Mouse (Mus musculus) lung, postnatal 14 days (tissue): ENCODE data around the gene Trim2.

ENCODE experiments used
- DNase-seq: peaks from one replicate; pipeline ENCODE4 v3.0.0; 2021

The Trim2 gene

GRCm38 (mm10) chr3:84128871-84129870 is 177.5 kb downstream of the Trim2 start:
- no peak for DNase-seq

- DNase-seq = no peak
These were observed 179.2 kb downstream of the Trim2 start for GRCm38 (mm10) chr3:84127431-84127830.

- no peak for DNase-seq
These were observed 180.0 kb downstream of the Trim2 start for GRCm38 (mm10) chr3:84126721-84127120.

- DNase-seq = no peak
These were observed 180.9 kb downstream of the Trim2 start for GRCm38 (mm10) chr3:84125704-84126289.

GRCm38 (mm10) chr3:84123461-84123860 is 183.2 kb downstream of the Trim2 start:
- peak; percentile 32 for DNase-seq

GRCm38 (mm10) chr3:84118718-84119117 is 188.0 kb downstream of the Trim2 start:
- DNase-seq = no peak

- no peak for DNase-seq
These were observed 188.5 kb downstream of the Trim2 start for GRCm38 (mm10) chr3:84118178-84118577.
